Mouse (Mus musculus): ENCODE data around the gene Ttc16.

DNA sequence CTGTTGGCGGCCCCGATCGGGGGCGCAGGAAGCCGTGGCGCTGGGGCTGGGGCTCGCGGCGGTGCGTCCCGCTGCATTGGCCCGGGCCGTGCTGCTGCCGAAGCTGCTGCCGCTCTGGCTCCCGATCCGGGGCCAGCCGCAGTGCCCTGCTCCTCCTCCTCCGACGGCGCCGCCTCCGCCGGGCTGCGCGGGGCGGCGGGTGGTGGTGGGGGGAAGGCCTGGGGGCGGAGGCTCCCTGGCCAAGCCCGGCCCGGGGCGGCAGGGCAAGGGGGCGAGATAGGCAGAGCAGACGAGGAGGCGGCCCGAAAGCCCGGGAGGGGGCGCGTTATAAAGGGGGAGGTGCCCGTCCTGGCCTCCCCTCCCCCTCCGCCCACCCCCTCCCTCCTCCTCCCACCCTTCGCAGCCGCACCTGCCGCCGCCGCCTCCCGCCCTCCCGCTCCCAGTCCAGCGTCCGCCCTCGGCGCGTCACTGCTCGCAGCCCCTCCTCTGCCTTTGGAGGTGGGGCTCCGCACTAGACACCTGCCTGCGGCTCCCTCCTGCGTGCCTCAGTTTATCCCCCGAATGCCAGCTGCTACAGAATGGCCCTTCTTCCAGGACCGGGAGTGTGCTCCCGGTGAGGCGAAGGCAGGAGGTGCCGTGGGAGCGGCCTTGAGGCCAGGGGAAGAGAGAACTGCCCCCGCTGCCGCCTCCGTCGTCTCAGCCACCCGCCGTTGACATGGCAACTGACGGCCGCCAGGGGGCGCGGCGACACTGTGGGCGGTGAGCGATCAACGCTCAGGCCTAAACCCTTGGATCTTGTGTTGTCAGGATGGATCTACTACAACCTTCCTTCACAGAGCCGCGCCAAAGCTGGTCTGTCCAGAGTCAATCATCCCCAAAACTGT lies 62.3 kb downstream of the Ttc16 start, which contains the start of gene Cdk9:
- TF ChIP-seq GATA1 (IDR thresholded peaks at IDR 0.05; ENCODE audit: borderline replicate concordance, low read length): no peak
- no peak for TF ChIP-seq FLI1 (IDR thresholded peaks at IDR 0.05; ENCODE audit: low read length)
